Mouse (Mus musculus) megakaryocyte, embryonic 14.5 days (primary cell): ENCODE results near the gene Dhodh. TPM values are rescaled to one million over a fixed set of nuclear protein-coding genes. Genes with fewer than 3 reads are reported as not detected.
A peak's percentile ranks its signal among the peaks of the same experiment; 100 is the strongest.

ENCODE experiments used
- H3K27me3 ChIP-seq: replicated peaks from 2 replicates; pipeline ENCODE3; 2012; ENCODE audit warnings: inconsistent platforms
- H3K36me3 ChIP-seq: replicated peaks from 2 replicates; pipeline ENCODE3; 2012; ENCODE audit warnings: low read length, inconsistent platforms, mixed read lengths
- H3K4me1 ChIP-seq: 2 replicates; pipeline ENCODE4 v1.6.1; 2012; ENCODE audit warnings: inconsistent platforms
- H3K4me3 ChIP-seq: replicated peaks from 2 replicates; pipeline ENCODE3; 2012; ENCODE audit warnings: moderate library complexity, mild to moderate bottlenecking, inconsistent platforms
- H3K9me3 ChIP-seq: 2 replicates; pipeline ENCODE4 v1.6.1; 2012; ENCODE audit warnings: inconsistent platforms
- FLI1 ChIP-seq: IDR thresholded peaks from 2 replicates; pipeline ENCODE4 v1.6.1; 2012; ENCODE audit warnings: low read length, inconsistent platforms, mixed read lengths
- GATA1 ChIP-seq: IDR thresholded peaks from 3 replicates; pipeline ENCODE4 v1.6.1; 2012; ENCODE audit warnings: mixed read lengths, low read length, inconsistent platforms, borderline replicate concordance
- polyA plus RNA-seq: library from polyadenylated mRNA; stranded (reverse); fragments of >175 nt; gene quantifications from 2 replicates; pipeline ENCODE4 v1.2.3, GENCODE M21; 2012; ENCODE audit warnings: low replicate concordance; ENCODE audit not compliant: insufficient read depth

The Dhodh gene
- polyA plus RNA-seq, 1 experiment, result 45.7 TPM

- no peak overlapping the region for H3K4me3 ChIP-seq
- TF ChIP-seq GATA1, result no peak
- H3K4me1 ChIP-seq, result 0 out of 2 replicates have a peak, but pooled peaks cover 3% of the 10 kb centered on the region
- H3K27me3 ChIP-seq, result no peaks in the 10 kb centered on the region
- no peaks in the 10 kb centered on the region for H3K9me3 ChIP-seq
- H3K36me3 ChIP-seq, result peaks cover 99% of the 10 kb centered on the region
These were observed 56.8 kb downstream of the Dhodh start for GRCm38 (mm10) chr8:109551663-109552062.

DNA sequence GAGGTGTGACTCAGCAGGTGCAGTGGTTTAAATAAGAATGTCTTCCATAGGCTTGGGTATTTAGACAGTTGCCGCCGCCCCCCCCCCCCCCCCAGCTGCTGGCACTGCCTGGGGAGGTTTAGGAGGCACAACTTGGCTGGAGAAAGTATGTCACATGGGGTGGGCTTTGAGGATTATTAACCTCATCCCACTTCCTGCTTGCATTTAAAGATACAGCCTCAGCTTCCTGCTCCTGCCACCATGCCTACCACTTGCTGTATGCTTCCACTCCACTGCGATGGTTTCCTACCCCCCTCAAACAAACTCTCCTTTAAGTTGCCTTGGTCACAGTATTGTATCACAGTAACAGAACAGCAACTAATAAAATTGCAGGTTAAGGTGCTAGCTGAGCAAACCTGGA, 64.4 kb downstream of the Dhodh start:
- peaks cover 32% of the 10 kb centered on the region for H3K4me1 ChIP-seq
- peaks cover 3% of the 10 kb centered on the region; the same call in 1 of the 2 replicates for H3K9me3 ChIP-seq
- peaks cover 1% of the 10 kb centered on the region for H3K27me3 ChIP-seq
- peak overlapping the region; percentile 46 for H3K4me3 ChIP-seq
- no peak for TF ChIP-seq FLI1
- TF ChIP-seq GATA1, result no peak
- peaks cover 37% of the 10 kb centered on the region for H3K36me3 ChIP-seq

DNA sequence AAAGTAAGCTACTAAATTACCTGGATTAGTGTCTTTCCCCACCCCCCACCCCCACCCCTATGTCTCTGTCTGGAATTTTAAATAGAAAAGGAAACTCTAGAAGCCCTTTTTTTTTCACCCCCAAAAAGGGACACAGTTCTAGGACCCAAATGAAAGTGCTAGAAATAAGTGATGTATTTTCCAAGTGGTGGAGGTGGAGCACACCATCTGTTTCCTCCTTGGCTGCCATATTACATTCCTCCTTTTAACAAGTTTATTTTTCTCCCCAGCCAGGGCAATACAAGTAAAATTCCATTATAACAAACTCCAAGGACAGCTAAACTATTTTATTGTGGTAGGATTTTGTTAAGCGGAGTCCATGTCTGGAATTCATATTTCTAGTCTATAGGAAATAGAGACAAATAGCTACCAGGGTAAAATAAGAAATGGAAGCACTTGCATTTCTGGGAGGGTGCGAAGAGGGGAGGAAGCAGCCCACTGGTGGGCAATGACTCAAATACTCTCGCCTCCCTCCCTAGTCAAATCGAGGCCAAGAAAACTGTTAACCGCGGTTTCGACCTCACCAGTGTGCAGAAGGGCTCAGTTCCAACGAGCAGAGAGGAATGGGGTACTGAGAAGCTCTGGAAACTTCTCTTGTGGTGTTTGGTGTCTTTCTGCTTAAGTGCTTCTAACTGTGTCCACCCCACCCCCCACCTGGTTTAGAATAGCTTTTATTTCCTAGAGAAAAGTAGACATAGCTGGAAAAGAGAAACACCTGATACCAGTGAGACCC, 65.5 kb downstream of the Dhodh start:
- TF ChIP-seq FLI1 (no peak), GATA1 (no peak)

GRCm38 (mm10) chr8:109542165-109542564, 66.3 kb downstream of the Dhodh start:
- H3K4me3 ChIP-seq, result no peak overlapping the region
- TF ChIP-seq FLI1 (no peak), GATA1 (no peak)

More for the DNA sequence above, 65.5 kb downstream of the Dhodh start:
- Histone ChIP-seq H3K4me1 (peaks cover 35% of the 10 kb centered on the region), H3K36me3 (peaks cover 26% of the 10 kb centered on the region), H3K9me3 (peaks cover 3% of the 10 kb centered on the region; the same call in 1 of the 2 replicates), H3K4me3 (no peak overlapping the region), H3K27me3 (peaks cover 5% of the 10 kb centered on the region)

More at GRCm38 (mm10) chr8:109542165-109542564, 66.3 kb downstream of the Dhodh start:
- Histone ChIP-seq H3K4me1 (peaks cover 43% of the 10 kb centered on the region), H3K36me3 (peaks cover 18% of the 10 kb centered on the region), H3K27me3 (peaks cover 5% of the 10 kb centered on the region), H3K9me3 (peaks cover 3% of the 10 kb centered on the region; the same call in 1 of the 2 replicates)

Other genes with a start within 250 kb of the Dhodh start
- not detected in 2 replicates for gene Pmfbp1, start 114.6 kb downstream of the Dhodh start, polyA plus RNA-seq
- 18.8 and 29.4 TPM in 2 replicates for gene Dhx38, start 42.8 kb downstream of the Dhodh start, polyA plus RNA-seq
- gene Txnl4b, start 42.8 kb downstream of the Dhodh start, polyA plus RNA-seq, result 2.1 and 10.7 TPM in 2 replicates
- 1.6 and 26.3 TPM in 2 replicates for gene Hp, start 29.5 kb downstream of the Dhodh start, polyA plus RNA-seq
- 0.62 and 0.72 TPM in 2 replicates for gene Pkd1l3, start 5.8 kb upstream of the Dhodh start, polyA plus RNA-seq
- 11.1 and 15.2 TPM in 2 replicates for gene Ist1, start 84.6 kb upstream of the Dhodh start, polyA plus RNA-seq
- gene Zfp821, start 96.9 kb upstream of the Dhodh start, polyA plus RNA-seq, result 2.4 and 4.7 TPM in 2 replicates
- gene Atxn1l, start 129.1 kb upstream of the Dhodh start, polyA plus RNA-seq, result 1.5 and 6.3 TPM in 2 replicates
- gene Ap1g1, start 169.9 kb upstream of the Dhodh start, polyA plus RNA-seq, result 2.4 and 6.2 TPM in 2 replicates